Mouse (Mus musculus) megakaryocyte, embryonic 14.5 days (primary cell): ENCODE results near the gene Ghr.

Experiments
- FLI1 ChIP-seq: IDR thresholded peaks from 2 replicates; pipeline ENCODE4 v1.6.1; 2012; ENCODE audit warnings: low read length, inconsistent platforms, mixed read lengths
- GATA1 ChIP-seq: IDR thresholded peaks from 3 replicates; pipeline ENCODE4 v1.6.1; 2012; ENCODE audit warnings: mixed read lengths, low read length, inconsistent platforms, borderline replicate concordance

DNA sequence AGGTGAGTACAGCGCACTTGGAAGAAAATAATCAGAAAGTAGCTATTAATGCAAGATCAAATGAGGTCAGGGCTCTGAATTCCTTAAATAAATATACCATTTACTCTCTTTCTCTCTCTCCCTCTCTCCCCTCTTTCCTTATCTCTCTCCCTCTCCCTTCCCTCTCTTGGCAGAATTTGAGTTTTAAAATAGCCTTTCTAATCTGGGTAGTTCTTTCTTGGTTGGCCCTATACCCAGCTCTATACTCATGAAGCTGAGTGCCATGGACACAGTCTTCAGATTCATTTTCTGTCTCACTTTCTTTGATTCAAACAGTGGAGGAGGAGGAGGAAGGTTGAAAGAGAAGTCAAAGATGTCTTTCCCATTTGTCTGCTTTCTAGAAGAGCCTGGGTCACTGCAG lies 84.3 kb downstream of the Ghr start:
- TF ChIP-seq GATA1 (no peak), FLI1 (no peak)
